Mouse (Mus musculus): ENCODE measurements at regions not wholly inside any gene's neighbourhood (a gene's known extent, or its start where the extent isn't known, plus 50 kb on each side); places are given as distances from the start of the nearest gene placed in this dataset.
A peak's percentile ranks its signal among the peaks of the same experiment; 100 is the strongest.

GRCm38 (mm10) chr10:23612030-23612429, 175.0 kb downstream of the Rps12 start:
- no peak for ATAC-seq (replicated peaks; ENCODE audit: low read depth, poor library complexity, severe bottlenecking)

GRCm38 (mm10) chr10:23611183-23611582, 175.9 kb downstream of the Rps12 start:
- peak; percentile 85 for ATAC-seq (replicated peaks; ENCODE audit: low read depth, poor library complexity, severe bottlenecking)

- ATAC-seq (replicated peaks; ENCODE audit: low read depth, poor library complexity, severe bottlenecking): no peak
Measured at GRCm38 (mm10) chr10:23610485-23610884, 176.6 kb downstream of the Rps12 start.

- ATAC-seq (replicated peaks; ENCODE audit: low read depth, poor library complexity, severe bottlenecking): no peak
Measured at GRCm38 (mm10) chr10:23610046-23610445, 177.0 kb downstream of the Rps12 start.

- no peak for ATAC-seq (replicated peaks; ENCODE audit: low read depth, poor library complexity, severe bottlenecking)
Measured at GRCm38 (mm10) chr10:23609270-23609914, 177.7 kb downstream of the Rps12 start.

GRCm38 (mm10) chr10:23600701-23601100, 186.4 kb downstream of the Rps12 start:
- no peak for ATAC-seq (replicated peaks; ENCODE audit: low read depth, poor library complexity, severe bottlenecking)

- ATAC-seq (replicated peaks; ENCODE audit: low read depth, poor library complexity, severe bottlenecking): no peak
Measured at GRCm38 (mm10) chr10:23595541-23595940, 191.5 kb downstream of the Rps12 start.

GRCm38 (mm10) chr10:23580230-23580629, 206.8 kb downstream of the Rps12 start:
- ATAC-seq (replicated peaks; ENCODE audit: low read depth, poor library complexity, severe bottlenecking): no peak

- no peak for ATAC-seq (replicated peaks; ENCODE audit: low read depth, poor library complexity, severe bottlenecking)
Measured at GRCm38 (mm10) chr10:23571013-23571412, 216.1 kb downstream of the Rps12 start.

- ATAC-seq (replicated peaks; ENCODE audit: low read depth, poor library complexity, severe bottlenecking): no peak
Measured at GRCm38 (mm10) chr10:23569386-23569785, 217.7 kb downstream of the Rps12 start.

- ATAC-seq (replicated peaks; ENCODE audit: low read depth, poor library complexity, severe bottlenecking): no peak
Measured at GRCm38 (mm10) chr10:23562273-23562885, 211.8 kb upstream of the Eya4 start.

GRCm38 (mm10) chr10:23559980-23560658, 209.5 kb upstream of the Eya4 start:
- ATAC-seq (replicated peaks; ENCODE audit: low read depth, poor library complexity, severe bottlenecking): no peak

GRCm38 (mm10) chr10:23557828-23558227, 207.2 kb upstream of the Eya4 start:
- no peak for ATAC-seq (replicated peaks; ENCODE audit: low read depth, poor library complexity, severe bottlenecking)

GRCm38 (mm10) chr10:23549207-23549606, 198.6 kb upstream of the Eya4 start:
- ATAC-seq (replicated peaks; ENCODE audit: low read depth, poor library complexity, severe bottlenecking): no peak

- no peak for ATAC-seq (replicated peaks; ENCODE audit: low read depth, poor library complexity, severe bottlenecking)
Measured at GRCm38 (mm10) chr10:23548322-23548721, 197.7 kb upstream of the Eya4 start.

- ATAC-seq (replicated peaks; ENCODE audit: low read depth, poor library complexity, severe bottlenecking): no peak
Measured at GRCm38 (mm10) chr10:23542712-23543111, 192.1 kb upstream of the Eya4 start.

GRCm38 (mm10) chr10:23541914-23542313, 191.3 kb upstream of the Eya4 start:
- ATAC-seq (replicated peaks; ENCODE audit: low read depth, poor library complexity, severe bottlenecking): no peak

GRCm38 (mm10) chr10:23534636-23535035, 184.1 kb upstream of the Eya4 start:
- no peak for ATAC-seq (replicated peaks; ENCODE audit: low read depth, poor library complexity, severe bottlenecking)

GRCm38 (mm10) chr10:23531964-23532758, 181.6 kb upstream of the Eya4 start:
- no peak for ATAC-seq (replicated peaks; ENCODE audit: low read depth, poor library complexity, severe bottlenecking)

- no peak for ATAC-seq (replicated peaks; ENCODE audit: low read depth, poor library complexity, severe bottlenecking)
Measured at GRCm38 (mm10) chr10:23530715-23531114, 180.1 kb upstream of the Eya4 start.

- no peak for ATAC-seq (replicated peaks; ENCODE audit: low read depth, poor library complexity, severe bottlenecking)
Measured at GRCm38 (mm10) chr10:23526796-23527195, 176.2 kb upstream of the Eya4 start.
